Mouse (Mus musculus): Measurements from ENCODE around the gene Utrn.

- no peak for TF ChIP-seq POLR2A (IDR thresholded peaks at IDR 0.05; ENCODE audit: insufficient read depth, low read length)
- TF ChIP-seq CTCF (IDR thresholded peaks at IDR 0.05; ENCODE audit: low read depth, low read length): no peak
These were observed 125.4 kb downstream of the Utrn start for GRCm38 (mm10) chr10:12743717-12744116.

Data from ES-Bruce4 (cell line).